Mouse (Mus musculus) CH12.LX (cell line): ENCODE results near the gene Cdh23. TPM values are rescaled to one million over a fixed set of nuclear protein-coding genes. Genes with fewer than 3 reads are reported as not detected.

Experiments
- DNase-seq: peaks from one replicate; pipeline ENCODE4 v3.0.0-alpha.2; 2013; ENCODE audit errors: extremely low read depth
- H3K27ac ChIP-seq: 2 replicates; pipeline ENCODE4 v1.5.1; 2012; ENCODE audit warnings: low read depth, mild to moderate bottlenecking, control low read depth, moderate library complexity; ENCODE audit not compliant: insufficient read depth
- H3K27me3 ChIP-seq: replicated peaks from 2 replicates; pipeline ENCODE3; 2012; ENCODE audit warnings: inconsistent platforms
- H3K36me3 ChIP-seq, 2 experiments: replicated peaks in 1 of 2; 2 replicates each; pipeline versions ENCODE3 to v1.6.1; 2012; ENCODE audit warnings: inconsistent platforms in 1 of 2, low read length in 1 of 2, mild to moderate bottlenecking in 1 of 2, mixed read lengths in 1 of 2, moderate library complexity in 1 of 2; ENCODE audit not compliant: control insufficient read depth in 1 of 2, insufficient read depth in 1 of 2
- H3K4me1 ChIP-seq, 2 experiments: 2 replicates each; pipeline ENCODE4 v1.6.1; 2012; ENCODE audit warnings: inconsistent platforms in 1 of 2, moderate library complexity in 1 of 2; ENCODE audit not compliant: insufficient read depth in 2 of 2, control insufficient read depth in 1 of 2
- H3K4me2 ChIP-seq: 2 replicates; pipeline ENCODE4 v1.6.1; 2012; ENCODE audit warnings: low read depth, mild to moderate bottlenecking, control low read depth; ENCODE audit not compliant: poor library complexity, insufficient read depth, severe bottlenecking
- H3K4me3 ChIP-seq, 3 experiments: fragments of 150-350 bp in 1 of 3; sonication (generic) in 1 of 3; replicated peaks in 1 of 3; 2 replicates each; pipeline versions ENCODE3 to v1.5.1; 2011 to 2012; ENCODE audit warnings: low read depth in 2 of 3, low read length in 2 of 3, mild to moderate bottlenecking in 2 of 3, moderate library complexity in 2 of 3, control low read depth in 1 of 3, improper control_type of control experiment in 1 of 3, inconsistent platforms in 1 of 3, mixed read lengths in 1 of 3; ENCODE audit not compliant: poor library complexity in 1 of 3
- H3K79me2 ChIP-seq: replicated peaks from 2 replicates; pipeline ENCODE4 v1.6.1; 2012; ENCODE audit warnings: mild to moderate bottlenecking, moderate library complexity; ENCODE audit not compliant: control insufficient read depth, poor library complexity, insufficient read depth, severe bottlenecking; ENCODE audit errors: extremely low read depth
- H3K9ac ChIP-seq: 2 replicates; pipeline ENCODE4 v1.6.1; 2012; ENCODE audit warnings: low read depth, mild to moderate bottlenecking, control low read depth, moderate library complexity; ENCODE audit not compliant: insufficient read depth
- H3K9me3 ChIP-seq: replicated peaks from 2 replicates; pipeline ENCODE3; 2012; ENCODE audit warnings: low read length, inconsistent platforms, mixed read lengths
- BHLHE40 ChIP-seq: IDR thresholded peaks from 2 replicates; pipeline ENCODE4 v1.6.1; 2011; ENCODE audit warnings: mild to moderate bottlenecking, low read depth, low read length, improper control_type of control experiment
- CHD1 ChIP-seq: IDR thresholded peaks from 2 replicates; pipeline ENCODE4 v1.6.1; 2012; ENCODE audit warnings: low read depth, low read length, improper control_type of control experiment, inconsistent platforms
- CHD2 ChIP-seq: IDR thresholded peaks from 2 replicates; pipeline ENCODE4 v1.6.1; 2011; ENCODE audit warnings: low read length, improper control_type of control experiment
- CTCF ChIP-seq, 2 experiments: IDR thresholded peaks in 1 of 2; conservative IDR thresholded peaks in 1 of 2; 2 replicates each; pipeline ENCODE4 v1.5.1; 2011 to 2012; ENCODE audit warnings: low read depth in 2 of 2, low read length in 2 of 2, improper control_type of control experiment in 1 of 2, inconsistent platforms in 1 of 2, mild to moderate bottlenecking in 1 of 2, moderate library complexity in 1 of 2
- E2F4 ChIP-seq: IDR thresholded peaks from 2 replicates; pipeline ENCODE4 v1.6.1; 2011; ENCODE audit warnings: low read depth, low read length, improper control_type of control experiment; ENCODE audit not compliant: insufficient replicate concordance
- ELF1 ChIP-seq: IDR thresholded peaks from 2 replicates; pipeline ENCODE4 v1.6.1; 2014; ENCODE audit warnings: low read depth, mild to moderate bottlenecking, inconsistent platforms, low read length, improper control_type of control experiment
- GABPA ChIP-seq: IDR thresholded peaks from 2 replicates; pipeline ENCODE4 v1.6.1; 2012; ENCODE audit warnings: low read depth, low read length, improper control_type of control experiment, inconsistent platforms; ENCODE audit not compliant: insufficient replicate concordance
- IRF4 ChIP-seq: IDR thresholded peaks from 2 replicates; pipeline ENCODE4 v1.6.1; 2014; ENCODE audit warnings: low read depth, mild to moderate bottlenecking, inconsistent platforms, low read length, improper control_type of control experiment
- JUND ChIP-seq: conservative IDR thresholded peaks from 2 replicates; pipeline ENCODE4 v1.6.1; 2011; ENCODE audit warnings: low read depth, low read length, improper control_type of control experiment
- MYC ChIP-seq: IDR thresholded peaks from 2 replicates; pipeline ENCODE4 v1.6.1; 2011; ENCODE audit warnings: low read depth, mild to moderate bottlenecking, improper control_type of control experiment, low read length
- PAX5 ChIP-seq: IDR thresholded peaks from 2 replicates; pipeline ENCODE4 v1.6.1; 2012; ENCODE audit warnings: low read length, inconsistent platforms, mixed read lengths
- POLR2AphosphoS2 ChIP-seq: IDR thresholded peaks from 2 replicates; pipeline ENCODE4 v1.6.1; 2011; ENCODE audit warnings: low read depth, low read length, improper control_type of control experiment
- RCOR1 ChIP-seq: conservative IDR thresholded peaks from 2 replicates; pipeline ENCODE4 v1.6.1; 2012; ENCODE audit warnings: low read depth, mild to moderate bottlenecking, inconsistent platforms, low read length, improper control_type of control experiment
- SMC3 ChIP-seq: IDR thresholded peaks from 2 replicates; pipeline ENCODE4 v1.6.1; 2011; ENCODE audit warnings: low read depth, low read length, improper control_type of control experiment
- TCF12 ChIP-seq: IDR thresholded peaks from 2 replicates; pipeline ENCODE4 v1.6.1; 2014; ENCODE audit warnings: low read depth, mild to moderate bottlenecking, inconsistent platforms, low read length, improper control_type of control experiment
- USF1 ChIP-seq: IDR thresholded peaks from 2 replicates; pipeline ENCODE4 v1.6.1; 2014; ENCODE audit warnings: low read depth, mild to moderate bottlenecking, inconsistent platforms, low read length, improper control_type of control experiment
- USF2 ChIP-seq: conservative IDR thresholded peaks from 2 replicates; pipeline ENCODE4 v1.6.1; 2011; ENCODE audit warnings: low read depth, low read length, improper control_type of control experiment
- ZC3H11A ChIP-seq: IDR thresholded peaks from 2 replicates; pipeline ENCODE4 v1.6.1; 2012; ENCODE audit warnings: low read depth, mild to moderate bottlenecking, inconsistent platforms, low read length, improper control_type of control experiment
- ZKSCAN1 ChIP-seq: IDR thresholded peaks from 2 replicates; pipeline ENCODE4 v1.6.1; 2012; ENCODE audit warnings: low read depth, inconsistent platforms, low read length, improper control_type of control experiment, borderline replicate concordance
- ZNF384 ChIP-seq: IDR thresholded peaks from 2 replicates; pipeline ENCODE4 v1.6.1; 2012; ENCODE audit warnings: low read depth, low read length, improper control_type of control experiment, inconsistent platforms
- dilution Hi-C: fragments of 300-500 bp; cut with MboI; formaldehyde crosslinking; loops from 2 replicates; pipeline ENCODE4 v1.14.3; 2020; ENCODE audit warnings: low sequenced_read_pairs; ENCODE audit not compliant: extremely low pct_unique_long_range_greater_than_20kb, extremely low pct_ligation_motif_present
- in situ Hi-C: fragments of 300-500 bp; cut with MboI; formaldehyde crosslinking; loops from 3 replicates; pipeline ENCODE4 v1.14.3; 2019; ENCODE audit warnings: low sequenced_read_pairs, low pct_ligation_motif_present, low pct_unique_long_range_greater_than_20kb, mixed read lengths
- polyA plus RNA-seq: library from polyadenylated mRNA; unstranded; fragments of >175 nt; gene quantifications from 2 replicates; pipeline ENCODE4 v1.2.1, GENCODE M21; 2012; ENCODE audit warnings: low read depth; ENCODE audit not compliant: insufficient read length
- total RNA-seq, 2 experiments: library from RNA; depleted of rRNA; stranded (reverse); fragments of 300-350 nt in 1 of 2; fragments of >200 nt in 1 of 2; gene quantifications; 2 replicates each; pipeline ENCODE4 v1.2.3; 2012 to 2014

The Cdh23 gene
- total and polyA plus RNA-seq, 3 experiments, result 0.20 to 0.73 (median 0.30) TPM

GRCm38 (mm10) chr10:60686641-60686975 lies 9.7 kb downstream of the Cdh23 start:
- dilution Hi-C loops, result no loop called here

DNA sequence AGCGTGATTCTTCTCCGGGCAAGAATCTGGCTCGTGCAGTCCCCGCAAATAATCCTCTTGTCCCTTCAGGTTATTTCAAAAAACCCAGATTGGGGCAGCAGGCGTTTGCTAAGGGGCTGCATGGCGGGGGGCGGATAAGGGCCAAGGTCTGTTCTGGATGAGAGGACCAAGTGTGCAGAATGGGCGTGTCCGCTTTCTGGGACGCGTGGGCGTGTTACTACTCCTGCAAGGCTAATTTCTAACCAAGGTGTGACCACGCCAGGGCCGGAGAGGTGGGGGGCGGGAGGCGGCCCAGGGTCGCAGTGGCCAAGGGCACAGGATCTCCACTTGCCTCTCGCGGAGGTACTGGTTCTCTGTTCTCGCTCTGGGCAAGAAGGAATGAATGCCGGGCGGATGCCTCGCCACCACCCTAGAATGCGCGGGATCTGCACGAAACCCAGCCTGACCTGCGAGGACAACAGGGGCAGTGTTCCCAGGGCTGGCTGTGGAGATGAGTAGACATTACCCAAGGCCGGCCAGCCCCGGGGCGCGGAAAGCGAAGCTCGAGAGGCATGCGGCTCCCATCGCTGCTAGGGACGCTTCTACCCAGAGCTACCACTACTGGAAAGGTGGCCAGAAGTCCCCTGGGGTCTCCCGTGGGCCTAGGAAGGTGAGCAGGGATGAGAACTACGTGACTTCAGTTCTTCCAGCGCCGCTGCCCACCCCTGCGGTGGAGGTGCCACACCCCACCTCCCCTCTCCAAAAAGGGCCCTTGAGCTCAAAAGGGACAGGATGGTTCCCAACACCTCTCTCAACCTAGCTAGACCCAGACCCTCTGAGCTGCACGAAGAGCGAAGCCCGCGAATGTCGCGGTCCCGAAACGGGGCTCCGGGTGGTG lies 10.3 kb downstream of the Cdh23 start:
- H3K79me2 ChIP-seq, result no peaks in the 10 kb centered on the region
- no peak overlapping the region for H3K27ac ChIP-seq
- dilution Hi-C loops (no loop called here), in situ Hi-C loops (loop anchor here (5.0 kb wide), 2 partner anchors 149 to 274 kb away; no protein-coding TSS in a partner anchor)
- DNase-seq, result no peak
- TF ChIP-seq IRF4, result no peak
- TF ChIP-seq POLR2AphosphoS2, result no peak
- no peak for TF ChIP-seq ELF1
- TF ChIP-seq PAX5, result no peak
- TF ChIP-seq ZKSCAN1, result no peak
- TF ChIP-seq CTCF (conservative IDR thresholded peaks at IDR 0.05 in 1 of 2, IDR thresholded peaks at IDR 0.05 in 1 of 2; ENCODE audit: low read depth in 2 of 2, low read length in 2 of 2), result no peak
- no peak for TF ChIP-seq BHLHE40
- TF ChIP-seq SMC3, result no peak
- no peak overlapping the region for H3K9ac ChIP-seq
- no peaks in the 10 kb centered on the region for H3K36me3 ChIP-seq
- peaks cover 88% of the 10 kb centered on the region for H3K27me3 ChIP-seq
- peaks cover 8 to 15% of the 10 kb centered on the region in 2 experiments; a peak in 3 of 4 replicates for H3K4me1 ChIP-seq
- H3K4me3 ChIP-seq, result no peak overlapping the region
- no peak overlapping the region for H3K4me2 ChIP-seq
- peaks cover 10% of the 10 kb centered on the region for H3K9me3 ChIP-seq

More at GRCm38 (mm10) chr10:60686641-60686975, 9.7 kb downstream of the Cdh23 start:
- Histone ChIP-seq H3K9ac (no peak overlapping the region), H3K36me3 (no peaks in the 10 kb centered on the region), H3K9me3 (peaks cover 10% of the 10 kb centered on the region), H3K79me2 (no peaks in the 10 kb centered on the region), H3K4me2 (peak overlapping the region; percentile 75), H3K27me3 (peaks cover 87% of the 10 kb centered on the region), H3K27ac (no peak overlapping the region), H3K4me1 (peaks cover 14 to 22% of the 10 kb centered on the region in 2 experiments), H3K4me3 (no peak overlapping the region)
- in situ Hi-C loops, result loop anchor here (5.0 kb wide), 2 partner anchors 149 to 274 kb away; no protein-coding TSS in a partner anchor
- TF ChIP-seq GABPA (no peak), MYC (no peak), ZNF384 (no peak), BHLHE40 (no peak), USF2 (no peak), CHD2 (no peak), RCOR1 (no peak), JUND (no peak), E2F4 (no peak), CTCF (conservative IDR thresholded peaks at IDR 0.05 in 1 of 2, IDR thresholded peaks at IDR 0.05 in 1 of 2; ENCODE audit: low read depth in 2 of 2, low read length in 2 of 2) (no peak), CHD1 (no peak), TCF12 (no peak), USF1 (no peak), ZC3H11A (no peak)
- DNase-seq, result no peak
